Comparison of ENCODE assay signal across 9 mouse cellular contexts in the genomic region with DNA sequence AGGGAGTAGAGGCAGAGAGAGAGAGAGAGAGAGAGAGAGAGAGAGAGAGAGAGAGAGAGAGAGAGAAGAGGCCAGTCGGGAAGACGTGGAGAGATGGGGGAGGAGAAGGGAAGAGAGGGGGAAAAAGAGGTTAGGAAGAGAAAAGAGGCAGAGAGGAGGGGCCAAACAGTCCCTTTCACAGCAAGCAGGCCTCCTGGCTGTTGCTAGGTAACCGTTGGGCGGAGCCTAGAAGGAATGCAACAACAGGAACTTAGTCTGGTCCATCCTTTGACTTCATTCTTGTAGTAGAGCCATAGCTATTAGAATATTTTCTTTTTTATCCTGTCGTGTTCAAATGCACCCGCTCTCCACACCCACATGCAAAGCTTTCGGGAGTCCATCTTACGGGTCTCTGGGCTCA. TPM values are rescaled to one million over a fixed set of nuclear protein-coding genes. Genes with fewer than 3 reads are reported as not detected.
DNase-seq lines count a peak whose midpoint lies in the region; ATAC-seq lines count a peak whose summit lies in the region.
"Had no signal": no experiment of that assay in that cellular context is flagged by ENCODE, and none has a peak within 500 bp of the region (broad histone marks: within the 10 kb centered on the region; RNA-seq: fewer than 3 reads in every experiment).

No protein-coding gene starts in this region.

- WGBS in kidney, embryonic 15.5 days: 11% methylated on average over 8 of the region's 8 CpGs
- 1% methylated on average over 8 of the region's 8 CpGs for WGBS in forebrain, embryonic 13.5 days
- WGBS in limb, embryonic 12.5 days: 12% methylated on average over 8 of the region's 8 CpGs
- WGBS in midbrain, embryonic 16.5 days: 4% methylated on average over 8 of the region's 8 CpGs

- DNase-seq in kidney, adult 11 months: no peak
- DNase-seq in ZHBTc4 (ENCODE audit: low read depth, low spot score): peak; percentile 91
- no peak for DNase-seq in gastrocnemius, postnatal 10 days
- no peak for DNase-seq in right cerebral cortex, postnatal 25 days

- 0 out of 2 replicates have a peak, but pooled peaks have one; percentile 58 for ATAC-seq in kidney, embryonic 15.5 days (replicated peaks; ENCODE audit: low FRiP score)
- peak; percentile 84 for ATAC-seq in forebrain, embryonic 13.5 days
- peak; percentile 74; the same call in 1 of the 2 replicates for ATAC-seq in limb, embryonic 12.5 days (ENCODE audit: insufficient number of reproducible peaks, insufficient read depth, low FRiP score, low TSS enrichment, low read depth)
- peak; percentile 81 for ATAC-seq in midbrain, embryonic 16.5 days

- no peak overlapping the region for H3K27ac ChIP-seq in kidney, embryonic 15.5 days
- peak overlapping the region; percentile 87 for H3K27ac ChIP-seq in forebrain, embryonic 13.5 days
- H3K27ac ChIP-seq in limb, embryonic 12.5 days: peak overlapping the region; percentile 31; the same call in 1 of the 2 replicates
- peak overlapping the region; percentile 69 for H3K27ac ChIP-seq in midbrain, embryonic 16.5 days (ENCODE audit: low read length)

- H3K9ac ChIP-seq in kidney, embryonic 15.5 days: no peak overlapping the region
- H3K9ac ChIP-seq in forebrain, embryonic 13.5 days: peak overlapping the region; percentile 34; the same call in 1 of the 2 replicates
- H3K9ac ChIP-seq in limb, embryonic 12.5 days (replicated peaks): no peak overlapping the region
- no peak overlapping the region for H3K9ac ChIP-seq in midbrain, embryonic 16.5 days (ENCODE audit: low read depth, low read length)
- H3K9ac ChIP-seq: limb, embryonic 15.5 days had no signal

- H3K27me3 ChIP-seq in kidney, embryonic 15.5 days: no peaks in the 10 kb centered on the region
- H3K27me3 ChIP-seq in forebrain, embryonic 13.5 days: no peaks in the 10 kb centered on the region
- H3K27me3 ChIP-seq in limb, embryonic 12.5 days: no peaks in the 10 kb centered on the region
- H3K27me3 ChIP-seq in midbrain, embryonic 16.5 days (ENCODE audit: control insufficient read depth, insufficient read depth, low read depth, low read length): no peaks in the 10 kb centered on the region
- H3K27me3 ChIP-seq: limb, embryonic 15.5 days had no signal

- H3K4me1 ChIP-seq in kidney, embryonic 15.5 days: peaks cover 16% of the 10 kb centered on the region
- peaks cover 43% of the 10 kb centered on the region for H3K4me1 ChIP-seq in forebrain, embryonic 13.5 days
- peaks cover 17% of the 10 kb centered on the region for H3K4me1 ChIP-seq in limb, embryonic 12.5 days (replicated peaks)
- H3K4me1 ChIP-seq in midbrain, embryonic 16.5 days (ENCODE audit: control insufficient read depth, insufficient read depth, low read length): peaks cover 17% of the 10 kb centered on the region

- H3K4me3 ChIP-seq in kidney, embryonic 15.5 days (replicated peaks): no peak overlapping the region; the same call in 1 of the 2 replicates
- H3K4me3 ChIP-seq in forebrain, embryonic 13.5 days: peak overlapping the region; percentile 9; the same call in 1 of the 2 replicates
- 0 out of 2 replicates have a peak overlapping the region, but pooled peaks have one; percentile 8 for H3K4me3 ChIP-seq in limb, embryonic 12.5 days (replicated peaks)
- no peak overlapping the region for H3K4me3 ChIP-seq in midbrain, embryonic 16.5 days (ENCODE audit: low read depth, low read length)
- H3K4me3 ChIP-seq: limb, embryonic 15.5 days had no signal

- H3K36me3 ChIP-seq in kidney, embryonic 15.5 days: no peaks in the 10 kb centered on the region
- H3K36me3 ChIP-seq in forebrain, embryonic 13.5 days (ENCODE audit: poor library complexity, severe bottlenecking): no peaks in the 10 kb centered on the region
- H3K36me3 ChIP-seq in limb, embryonic 12.5 days: no peaks in the 10 kb centered on the region
- H3K36me3 ChIP-seq in midbrain, embryonic 16.5 days (ENCODE audit: control insufficient read depth, insufficient read depth, low read length): no peaks in the 10 kb centered on the region
- H3K36me3 ChIP-seq: limb, embryonic 15.5 days had no signal

- peak overlapping the region; percentile 40 for H3K4me2 ChIP-seq in kidney, embryonic 15.5 days
- H3K4me2 ChIP-seq in forebrain, embryonic 13.5 days: peak overlapping the region; percentile 50
- H3K4me2 ChIP-seq in limb, embryonic 12.5 days: peak overlapping the region; percentile 37
- peak overlapping the region; percentile 38 for H3K4me2 ChIP-seq in midbrain, embryonic 16.5 days (ENCODE audit: low read length)
- H3K4me2 ChIP-seq: limb, embryonic 15.5 days had no signal

- H3K9me3 ChIP-seq in kidney, embryonic 15.5 days (replicated peaks): no peaks in the 10 kb centered on the region
- no peaks in the 10 kb centered on the region for H3K9me3 ChIP-seq in forebrain, embryonic 13.5 days (replicated peaks)
- H3K9me3 ChIP-seq in limb, embryonic 12.5 days: no peaks in the 10 kb centered on the region
- H3K9me3 ChIP-seq in midbrain, embryonic 16.5 days (replicated peaks; ENCODE audit: control insufficient read depth, low read length, poor library complexity, severe bottlenecking): no peaks in the 10 kb centered on the region
- H3K9me3 ChIP-seq: limb, embryonic 15.5 days had no signal

RNA-seq across cellular contexts. Expression of gene Rdm1, which starts 9.1 kb away (rescaled TPM):
- polyA plus RNA-seq in kidney, embryonic 15.5 days (2015; fragmentation: Nextera tagmentation; extraction: Ambion mirVana): 35.5 and 41.1 TPM in 2 replicates
- polyA plus RNA-seq in forebrain, embryonic 13.5 days (2015; fragmentation: Nextera tagmentation; extraction: Ambion mirVana): 48.9 and 52.6 TPM in 2 replicates
- 37.0 and 37.8 TPM in 2 replicates for polyA plus RNA-seq in limb, embryonic 12.5 days (2016; fragmentation: Nextera tagmentation; extraction: Ambion mirVana)
- 10.6 and 10.7 TPM in 2 replicates for polyA plus RNA-seq in midbrain, embryonic 16.5 days (2015; fragmentation: Nextera tagmentation; extraction: Ambion mirVana)
- total RNA-seq in gastrocnemius, postnatal 10 days (2021): 10 to 100 TPM; 18.0 to 20.9 TPM

RNA-seq across cellular contexts. Expression of gene Gm11634, which starts 18.8 kb away (rescaled TPM):
- polyA plus RNA-seq in kidney, embryonic 15.5 days (2015; fragmentation: Nextera tagmentation; extraction: Ambion mirVana): not detected in 2 replicates
- polyA plus RNA-seq in forebrain, embryonic 13.5 days (2015; fragmentation: Nextera tagmentation; extraction: Ambion mirVana): not detected in 2 replicates
- polyA plus RNA-seq in limb, embryonic 12.5 days (2016; fragmentation: Nextera tagmentation; extraction: Ambion mirVana): not detected in 2 replicates
- polyA plus RNA-seq in midbrain, embryonic 16.5 days (2015; fragmentation: Nextera tagmentation; extraction: Ambion mirVana): not detected in 2 replicates
- total RNA-seq in gastrocnemius, postnatal 10 days (2021): not detected
- polyA plus RNA-seq: limb, embryonic 15.5 days had no signal

RNA-seq across cellular contexts. Expression of gene Tmem106a, which starts 35.8 kb away (rescaled TPM):
- 5.5 and 5.8 TPM in 2 replicates for polyA plus RNA-seq in kidney, embryonic 15.5 days (2015; fragmentation: Nextera tagmentation; extraction: Ambion mirVana)
- polyA plus RNA-seq in forebrain, embryonic 13.5 days (2015; fragmentation: Nextera tagmentation; extraction: Ambion mirVana): 1.1 and 1.3 TPM in 2 replicates
- 1.4 and 2.9 TPM in 2 replicates for polyA plus RNA-seq in limb, embryonic 12.5 days (2016; fragmentation: Nextera tagmentation; extraction: Ambion mirVana)
- polyA plus RNA-seq in midbrain, embryonic 16.5 days (2015; fragmentation: Nextera tagmentation; extraction: Ambion mirVana): 2.2 and 3.2 TPM in 2 replicates
- total RNA-seq in gastrocnemius, postnatal 10 days (2021): 1 to 10 TPM; 2.4 to 2.9 TPM

RNA-seq across cellular contexts. Expression of gene Arl4d, which starts 47.5 kb away (rescaled TPM):
- 3.9 and 4.1 TPM in 2 replicates for polyA plus RNA-seq in kidney, embryonic 15.5 days (2015; fragmentation: Nextera tagmentation; extraction: Ambion mirVana)
- 32.5 and 40.6 TPM in 2 replicates for polyA plus RNA-seq in forebrain, embryonic 13.5 days (2015; fragmentation: Nextera tagmentation; extraction: Ambion mirVana)
- polyA plus RNA-seq in limb, embryonic 12.5 days (2016; fragmentation: Nextera tagmentation; extraction: Ambion mirVana): 1.7 and 2.5 TPM in 2 replicates
- 6.2 and 6.8 TPM in 2 replicates for polyA plus RNA-seq in midbrain, embryonic 16.5 days (2015; fragmentation: Nextera tagmentation; extraction: Ambion mirVana)
- 10 to 100 TPM in 1 of 2 experiments, 1 to 10 TPM in 1; 7.1 to 10.7 TPM for total RNA-seq in gastrocnemius, postnatal 10 days (2021)

Comparison
In these comparisons a context has a peak if more than half of its experiments do, and no peak if none do; other contexts are left out.
1. H3K4me3 ChIP-seq: peak in forebrain, embryonic 13.5 days (single experiment) and limb, embryonic 12.5 days (single experiment); none in kidney, embryonic 15.5 days (single experiment) and midbrain, embryonic 16.5 days (single experiment).
2. Peak in every context shown above with its lines, with median percentiles within 50 percentile points of each other: ATAC-seq and H3K4me2 ChIP-seq.